Mouse (Mus musculus) Patski (cell line): ENCODE measurements at regions not wholly inside any gene's neighbourhood (a gene's known extent, or its start where the extent isn't known, plus 50 kb on each side); places are given as distances from the start of the nearest gene placed in this dataset.

ENCODE experiments used
- ATAC-seq: fragments of 100-300 bp; one replicate; pipeline ENCODE4 v1.8.0; 2021
- CTCF ChIA-PET: fragments of 350-600 bp; sonication (Branson Sonifier 250); formaldehyde crosslinking; loops from one replicate; lab custom pipeline; 2022; ENCODE audit warnings: inconsistent platforms; lab: Charles Lee
- POLR2A ChIA-PET: fragments of 350-600 bp; sonication (Branson Sonifier 250); formaldehyde crosslinking; loops from one replicate; lab custom pipeline; 2022; ENCODE audit warnings: antibody characterized with exemption, inconsistent platforms; lab: Charles Lee
- DNase-seq: peaks from one replicate; pipeline ENCODE4 v3.0.0-alpha.2; 2011; ENCODE audit warnings: low read depth, low spot score
- H3K27me3 ChIP-seq: fragments of 371-371 bp; one replicate; pipeline ENCODE4 v1.5.1; 2021
- CTCF ChIP-seq: fragments of 100-300 bp; IDR thresholded peaks from one replicate; pipeline ENCODE4 v1.5.1; 2021
- in situ Hi-C: fragments of 300-500 bp; cut with MboI; formaldehyde crosslinking; loops from 3 replicates; pipeline ENCODE4 v1.11.1; 2018; ENCODE audit warnings: low pct_unique_long_range_greater_than_20kb, mixed read lengths

GRCm38 (mm10) chr5:4526042-4526815, 231.6 kb downstream of the Fzd1 start:
- in situ Hi-C loops = no loop called here
- DNase-seq (no peak), ATAC-seq (no peak)
- CTCF ChIA-PET = interaction anchor here (1.7 to 1.9 kb wide), 2 partner anchors 15 kb away, joined by 3 to 4 read pairs; no protein-coding TSS in a partner anchor
- no peak for TF ChIP-seq CTCF
- peaks cover 11% of the 10 kb centered on the region for H3K27me3 ChIP-seq
- POLR2A ChIA-PET = interaction anchor here (0.5 kb wide), 1 partner anchor 98 kb away, joined by 3 read pairs; no protein-coding TSS in a partner anchor

- TF ChIP-seq CTCF = no peak
- ChIA-PET CTCF (interaction anchor here (1.2 kb wide), 1 partner anchor 30 kb away, joined by 3 read pairs; no protein-coding TSS in a partner anchor), POLR2A (no interaction called here)
- in situ Hi-C loops = no loop called here
- DNase-seq = no peak
- no peaks in the 10 kb centered on the region for H3K27me3 ChIP-seq
- no peak for ATAC-seq
Measured at GRCm38 (mm10) chr5:4500599-4500998, 257.2 kb downstream of the Fzd1 start.

GRCm38 (mm10) chr5:4499036-4499435, 258.8 kb downstream of the Fzd1 start:
- TF ChIP-seq CTCF = no peak
- ChIA-PET CTCF (no interaction called here), POLR2A (no interaction called here)
- in situ Hi-C loops = no loop called here
- no peak for ATAC-seq
- DNase-seq = no peak
- H3K27me3 ChIP-seq = no peaks in the 10 kb centered on the region

GRCm38 (mm10) chr5:4498425-4498824, 259.4 kb downstream of the Fzd1 start:
- no peak for DNase-seq
- in situ Hi-C loops = no loop called here
- ChIA-PET CTCF (no interaction called here), POLR2A (no interaction called here)
- no peaks in the 10 kb centered on the region for H3K27me3 ChIP-seq
- ATAC-seq = no peak
- no peak for TF ChIP-seq CTCF

GRCm38 (mm10) chr5:4496907-4497200, 261.0 kb downstream of the Fzd1 start:
- in situ Hi-C loops = no loop called here
- DNase-seq = no peak
- ATAC-seq = no peak
- TF ChIP-seq CTCF = no peak
- ChIA-PET CTCF (interaction anchor here (0.7 to 2.9 kb wide), 4 partner anchors 8 to 421 kb away, joined by 3 to 14 read pairs (median 3); no protein-coding TSS in a partner anchor), POLR2A (interaction anchor here (1.2 kb wide), 1 partner anchor 10 kb away, joined by 3 read pairs; no protein-coding TSS in a partner anchor)
- H3K27me3 ChIP-seq = no peaks in the 10 kb centered on the region

GRCm38 (mm10) chr5:4496132-4496906, 261.5 kb downstream of the Fzd1 start:
- peak; percentile 98 for ATAC-seq
- peak; percentile 72 for DNase-seq
- in situ Hi-C loops = no loop called here
- no peaks in the 10 kb centered on the region for H3K27me3 ChIP-seq
- CTCF ChIA-PET = interaction anchor here (0.8 to 2.9 kb wide), 5 partner anchors 9 to 421 kb away, joined by 3 to 14 read pairs (median 3); no protein-coding TSS in a partner anchor
- TF ChIP-seq CTCF = no peak
- POLR2A ChIA-PET = interaction anchor here (1.2 kb wide), 1 partner anchor 10 kb away, joined by 3 read pairs; no protein-coding TSS in a partner anchor

GRCm38 (mm10) chr5:4495482-4495881, 262.4 kb downstream of the Fzd1 start:
- in situ Hi-C loops = no loop called here
- TF ChIP-seq CTCF = no peak
- H3K27me3 ChIP-seq = no peaks in the 10 kb centered on the region
- CTCF ChIA-PET = interaction anchor here (0.8 to 2.9 kb wide), 5 partner anchors 10 to 417 kb away, joined by 3 to 14 read pairs (median 4); no protein-coding TSS in a partner anchor
- ATAC-seq (no peak), DNase-seq (no peak)
- POLR2A ChIA-PET = interaction anchor here (0.7 kb wide), 1 partner anchor 9 kb away, joined by 3 read pairs; no protein-coding TSS in a partner anchor

GRCm38 (mm10) chr5:4486391-4487132, 271.3 kb downstream of the Fzd1 start:
- ChIA-PET POLR2A (interaction anchor here (1.5 kb wide), 2 partner anchors 9 to 10 kb away, joined by 3 read pairs; no protein-coding TSS in a partner anchor), CTCF (interaction anchor here (1.2 to 1.6 kb wide), 2 partner anchors 13 to 15 kb away, joined by 3 read pairs; no protein-coding TSS in a partner anchor)
- in situ Hi-C loops = no loop called here
- ATAC-seq (no peak), DNase-seq (no peak)
- TF ChIP-seq CTCF = no peak
- no peaks in the 10 kb centered on the region for H3K27me3 ChIP-seq

GRCm38 (mm10) chr5:4485542-4486390, 272.1 kb downstream of the Fzd1 start:
- CTCF ChIA-PET = interaction anchor here (1.2 kb wide), 1 partner anchor 12 kb away, joined by 3 read pairs; no protein-coding TSS in a partner anchor
- POLR2A ChIA-PET = interaction anchor here (1.5 kb wide), 2 partner anchors 9 to 11 kb away, joined by 3 read pairs; no protein-coding TSS in a partner anchor
- in situ Hi-C loops = no loop called here
- DNase-seq = no peak
- TF ChIP-seq CTCF = no peak
- peak; percentile 10 for ATAC-seq
- H3K27me3 ChIP-seq = no peaks in the 10 kb centered on the region
